Mouse (Mus musculus): ENCODE measurements around the gene Insig1.

Insig1 gene

GRCm38 (mm10) chr5:28066311-28066710, 4.9 kb upstream of the Insig1 start:
- DNase-seq: no peak

- DNase-seq: peak; percentile 53
Observed at GRCm38 (mm10) chr5:28070149-28070827, 875 bp upstream of the Insig1 start.

- DNase-seq: peak; percentile 88
Observed at GRCm38 (mm10) chr5:28071456-28072223, 477 bp downstream of the Insig1 start.

GRCm38 (mm10) chr5:28079431-28079830, 8.3 kb downstream of the Insig1 start:
- DNase-seq: no peak

GRCm38 (mm10) chr5:28081127-28081526, 10.0 kb downstream of the Insig1 start:
- no peak for DNase-seq

- no peak for DNase-seq
Observed at GRCm38 (mm10) chr5:28081822-28082221, 10.7 kb downstream of the Insig1 start.

GRCm38 (mm10) chr5:28082312-28082711, 11.1 kb downstream of the Insig1 start:
- DNase-seq: no peak

GRCm38 (mm10) chr5:28082796-28083195, 11.6 kb downstream of the Insig1 start:
- no peak for DNase-seq

- no peak for DNase-seq
Observed at GRCm38 (mm10) chr5:28084743-28085142, 13.6 kb downstream of the Insig1 start.

GRCm38 (mm10) chr5:28090547-28090946, 19.4 kb downstream of the Insig1 start:
- DNase-seq: peak; percentile 36

- no peak for DNase-seq
Observed at GRCm38 (mm10) chr5:28092327-28092726, 21.2 kb downstream of the Insig1 start.

GRCm38 (mm10) chr5:28093874-28094273, 22.7 kb downstream of the Insig1 start:
- peak; percentile 86 for DNase-seq

- no peak for DNase-seq
Observed at GRCm38 (mm10) chr5:28094393-28094792, 23.2 kb downstream of the Insig1 start.

- DNase-seq: no peak
Observed at GRCm38 (mm10) chr5:28094846-28095245, 23.7 kb downstream of the Insig1 start.

GRCm38 (mm10) chr5:28095671-28096070, 24.5 kb downstream of the Insig1 start:
- no peak for DNase-seq

- DNase-seq: no peak
Observed at GRCm38 (mm10) chr5:28106966-28107365, 35.8 kb downstream of the Insig1 start.

GRCm38 (mm10) chr5:28107974-28108373, 36.8 kb downstream of the Insig1 start:
- DNase-seq: no peak

- no peak for DNase-seq
Observed at GRCm38 (mm10) chr5:28110881-28111280, 39.7 kb downstream of the Insig1 start.

GRCm38 (mm10) chr5:28117251-28117880, 46.2 kb downstream of the Insig1 start:
- no peak for DNase-seq

GRCm38 (mm10) chr5:28117882-28118530, 46.8 kb downstream of the Insig1 start:
- DNase-seq: peak; percentile 12

- no peak for DNase-seq
Observed at GRCm38 (mm10) chr5:28118531-28118925, 47.4 kb downstream of the Insig1 start.

- DNase-seq: no peak
Observed at GRCm38 (mm10) chr5:28119576-28119975, 48.4 kb downstream of the Insig1 start.
